Mouse (Mus musculus): ENCODE data around the gene Mical2.

GRCm38 (mm10) chr7:112228827-112229498 is 3.3 kb downstream of the Mical2 start:
- TF ChIP-seq CTCF (IDR thresholded peaks at IDR 0.05) (no peak), EP300 (IDR thresholded peaks at IDR 0.05; ENCODE audit: insufficient read depth, low read depth, low read length) (peak; percentile 82; the same call in 1 of the 2 replicates)
